ENCODE assay signal across 15 mouse cellular contexts in the genomic region with DNA sequence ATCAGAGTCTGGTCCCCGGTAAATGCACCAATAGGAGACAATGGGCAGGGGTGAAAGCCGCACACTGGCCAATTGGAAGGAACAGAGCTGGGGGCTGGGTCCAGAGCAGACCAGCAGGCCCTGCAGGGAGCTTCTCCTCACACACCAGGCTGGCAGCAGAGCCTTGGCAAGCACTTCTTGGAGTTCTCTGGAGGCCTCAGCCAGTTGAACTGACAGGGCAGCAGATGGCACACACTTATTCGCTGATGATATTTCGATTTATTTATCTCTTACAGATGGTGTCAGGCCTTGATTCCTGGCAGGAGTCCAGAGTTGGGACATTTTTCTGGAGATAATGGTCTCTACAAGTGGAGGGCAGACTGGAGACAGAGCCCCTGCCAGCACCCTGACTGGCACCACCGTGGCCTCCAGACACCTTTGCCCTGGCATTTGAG. TPM values are rescaled to one million over a fixed set of nuclear protein-coding genes. Genes with fewer than 3 reads are reported as not detected.
A peak's percentile ranks its signal among the peaks of the same experiment; 100 is the strongest.
DNase-seq lines count a peak whose midpoint lies in the region; ATAC-seq lines count a peak whose summit lies in the region.
"Had no signal": no experiment of that assay in that cellular context is flagged by ENCODE, and none has a peak within 500 bp of the region (broad histone marks: within the 10 kb centered on the region; RNA-seq: fewer than 3 reads in every experiment).

No protein-coding gene starts in this region.

- ATAC-seq in forebrain, embryonic 13.5 days, result peak; percentile 65; the same call in 1 of the 2 replicates
- ATAC-seq in forebrain, embryonic 11.5 days (replicated peaks; ENCODE audit: low FRiP score), result no peak
- ATAC-seq in intestine, embryonic 15.5 days, result no peak

- no peaks in the 10 kb centered on the region for H3K36me3 ChIP-seq in forebrain, embryonic 13.5 days (ENCODE audit: poor library complexity, severe bottlenecking)
- no peaks in the 10 kb centered on the region for H3K36me3 ChIP-seq in forebrain, embryonic 11.5 days (ENCODE audit: control insufficient read depth, insufficient read depth, low read length)
- no peaks in the 10 kb centered on the region for H3K36me3 ChIP-seq in intestine, embryonic 15.5 days
- H3K36me3 ChIP-seq: embryonic facial prominence, embryonic 13.5 days had no signal

- no peaks in the 10 kb centered on the region for H3K9me3 ChIP-seq in forebrain, embryonic 13.5 days (replicated peaks)
- no peaks in the 10 kb centered on the region for H3K9me3 ChIP-seq in forebrain, embryonic 11.5 days (ENCODE audit: control insufficient read depth, low read length)
- no peaks in the 10 kb centered on the region for H3K9me3 ChIP-seq in intestine, embryonic 15.5 days
- H3K9me3 ChIP-seq: embryonic facial prominence, embryonic 13.5 days; megakaryocyte, embryonic 14.5 days had no signal

- H3K27ac ChIP-seq in forebrain, embryonic 13.5 days, result peak overlapping the region; percentile 77
- H3K27ac ChIP-seq in forebrain, embryonic 11.5 days (ENCODE audit: low read depth, low read length), result no peak overlapping the region
- H3K27ac ChIP-seq in intestine, embryonic 15.5 days, result no peak overlapping the region
- H3K27ac ChIP-seq: embryonic facial prominence, embryonic 13.5 days; gastrocnemius, adult 2 months had no signal

- 71% methylated on average over 5 of the region's 5 CpGs for WGBS in forebrain, embryonic 13.5 days
- 84% methylated on average over 5 of the region's 5 CpGs for WGBS in forebrain, embryonic 11.5 days
- WGBS in intestine, embryonic 15.5 days, result 81% methylated on average over 5 of the region's 5 CpGs

- DNase-seq in forebrain, embryonic 11.5 days (ENCODE audit: low spot score), result no peak
- peak; percentile 97 for DNase-seq in brain, adult 2 months (ENCODE audit: low read depth, low spot score)
- DNase-seq in cerebellum, postnatal 36 days, result peak; percentile 84 to 89
- DNase-seq in layer of hippocampus, postnatal 14 days (ENCODE audit: low spot score in 2 of 2), result peak; percentile 53 to 78
- DNase-seq in gastrocnemius, postnatal 10 days, result no peak
- no peak for DNase-seq in kidney, postnatal 10 days
- DNase-seq: B cell, adult 2 months; gastrocnemius, adult 2 months; heart, postnatal 36 days; kidney, postnatal 4 days; liver had no signal

- peaks cover 37% of the 10 kb centered on the region for H3K4me1 ChIP-seq in forebrain, embryonic 13.5 days
- no peaks in the 10 kb centered on the region for H3K4me1 ChIP-seq in forebrain, embryonic 11.5 days (replicated peaks; ENCODE audit: control insufficient read depth, insufficient read depth, low read length)
- peaks cover 5% of the 10 kb centered on the region for H3K4me1 ChIP-seq in intestine, embryonic 15.5 days (replicated peaks)

- no peak overlapping the region for H3K4me2 ChIP-seq in forebrain, embryonic 13.5 days
- H3K4me2 ChIP-seq in forebrain, embryonic 11.5 days (ENCODE audit: low read depth, low read length, severe bottlenecking), result no peak overlapping the region
- no peak overlapping the region for H3K4me2 ChIP-seq in intestine, embryonic 15.5 days (replicated peaks)
- H3K4me2 ChIP-seq: embryonic facial prominence, embryonic 13.5 days had no signal

- no peak overlapping the region for H3K4me3 ChIP-seq in forebrain, embryonic 13.5 days
- no peak overlapping the region for H3K4me3 ChIP-seq in forebrain, embryonic 11.5 days (ENCODE audit: low read depth, low read length)
- H3K4me3 ChIP-seq in intestine, embryonic 15.5 days (replicated peaks), result no peak overlapping the region
- H3K4me3 ChIP-seq: embryonic facial prominence, embryonic 13.5 days; gastrocnemius, adult 2 months; megakaryocyte, embryonic 14.5 days had no signal

- H3K9ac ChIP-seq in forebrain, embryonic 13.5 days, result no peak overlapping the region
- no peak overlapping the region for H3K9ac ChIP-seq in forebrain, embryonic 11.5 days (ENCODE audit: low read length)
- H3K9ac ChIP-seq in intestine, embryonic 15.5 days, result no peak overlapping the region
- H3K9ac ChIP-seq: embryonic facial prominence, embryonic 13.5 days had no signal

- H3K27me3 ChIP-seq in forebrain, embryonic 13.5 days, result no peaks in the 10 kb centered on the region
- no peaks in the 10 kb centered on the region for H3K27me3 ChIP-seq in forebrain, embryonic 11.5 days (ENCODE audit: control insufficient read depth, insufficient read depth, low read length)
- no peaks in the 10 kb centered on the region for H3K27me3 ChIP-seq in intestine, embryonic 15.5 days (replicated peaks)
- H3K27me3 ChIP-seq: embryonic facial prominence, embryonic 13.5 days had no signal

RNA-seq across cellular contexts. Expression of a gene that starts 49.4 kb away (rescaled TPM):
- polyA plus RNA-seq in forebrain, embryonic 13.5 days (2015; fragmentation: Nextera tagmentation; extraction: Ambion mirVana), result 3.4 and 3.5 TPM in 2 replicates
- polyA plus RNA-seq in forebrain, embryonic 11.5 days (2014; fragmentation: Nextera tagmentation; extraction: Ambion mirVana), result 0.63 and 0.72 TPM in 2 replicates
- total RNA-seq in layer of hippocampus, postnatal 14 days (2021), result 10 to 100 TPM in 1 of 2 experiments, 1 to 10 TPM in 1; 9.3 to 14.0 TPM
- 0.57 and 0.67 TPM in 2 replicates for polyA plus RNA-seq in intestine, embryonic 15.5 days (2015; fragmentation: Nextera tagmentation; extraction: Ambion mirVana)
- under 1 TPM; 0.21 to 0.68 TPM for total RNA-seq in gastrocnemius, postnatal 10 days (2021)
- total RNA-seq: gastrocnemius, adult 2 months had no signal

Comparison
In these comparisons a context has a peak if more than half of its experiments do, and no peak if none do; other contexts are left out.
1. DNase-seq: peak in brain, adult 2 months (single experiment), cerebellum, postnatal 36 days (2 of 2) and layer of hippocampus, postnatal 14 days (2 of 2); none in forebrain, embryonic 11.5 days (single experiment), gastrocnemius, postnatal 10 days (single experiment) and kidney, postnatal 10 days (single experiment).